Mouse (Mus musculus) B cell, adult 67 days (primary cell): Measurements from ENCODE around the gene BC049715. TPM values are rescaled to one million over a fixed set of nuclear protein-coding genes. Genes with fewer than 3 reads are reported as not detected.

Source experiments
- total RNA-seq, 2 experiments: library from RNA; stranded (reverse); gene quantifications; 4 replicates each; pipeline ENCODE4 v1.2.4; 2023

The BC049715 gene
- 1 to 10 TPM; 2.5 to 4.4 TPM for total RNA-seq

DNA sequence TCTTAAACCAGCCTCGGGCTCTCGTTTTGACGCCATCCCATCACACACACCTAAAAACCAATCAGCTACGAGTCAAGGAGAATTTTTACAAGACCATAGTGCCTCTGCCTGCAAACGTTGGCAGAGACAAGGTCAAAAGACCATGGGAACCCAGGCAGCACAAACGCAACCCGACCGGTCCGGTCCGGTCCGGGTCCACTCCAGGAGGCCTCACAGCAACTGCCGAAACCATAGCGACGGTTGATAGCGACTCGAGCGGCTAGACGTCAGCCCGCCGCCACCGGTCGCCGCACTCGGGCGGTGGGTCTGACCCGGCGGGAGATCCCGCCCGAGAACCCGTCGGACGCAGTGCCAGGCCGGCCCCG is at the start of gene BC049715:
Gene BC049715 (plus strand): TSS at position 111 of the 365 bp plus-strand sequence.

DNA sequence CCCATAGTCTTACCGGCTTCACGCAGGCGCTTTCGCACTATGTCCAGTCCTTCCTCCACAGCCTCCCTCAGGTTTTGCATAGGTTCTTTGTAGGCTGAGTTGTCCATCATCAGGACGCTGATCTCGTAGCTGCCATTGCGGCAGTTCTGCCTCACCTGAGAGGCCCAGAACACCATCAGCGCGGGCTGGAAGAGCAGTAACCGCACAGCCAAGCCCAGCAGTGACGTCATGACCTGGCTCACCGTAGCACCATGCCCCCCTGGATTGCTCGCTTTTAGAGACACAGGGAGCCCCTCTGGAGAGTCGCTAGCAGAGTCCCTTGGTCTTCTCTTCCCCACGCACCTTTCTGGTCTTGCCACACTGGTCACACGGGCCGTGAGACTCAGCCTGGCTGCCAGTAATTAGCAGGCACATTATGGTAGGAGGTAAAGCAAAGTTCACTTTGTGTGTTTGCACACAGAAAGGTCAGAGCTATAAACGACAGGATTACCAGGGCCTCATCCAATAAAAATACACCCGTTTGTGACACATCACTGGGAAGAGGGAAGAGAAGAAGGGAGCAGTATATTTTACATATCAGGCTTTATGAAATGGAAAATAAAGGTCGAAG is 45.9 kb upstream of the BC049715 start, which contains the start of gene Gucy2c:
Gene Gucy2c (minus strand): TSS at position 389 of the 610 bp plus-strand sequence.

DNA sequence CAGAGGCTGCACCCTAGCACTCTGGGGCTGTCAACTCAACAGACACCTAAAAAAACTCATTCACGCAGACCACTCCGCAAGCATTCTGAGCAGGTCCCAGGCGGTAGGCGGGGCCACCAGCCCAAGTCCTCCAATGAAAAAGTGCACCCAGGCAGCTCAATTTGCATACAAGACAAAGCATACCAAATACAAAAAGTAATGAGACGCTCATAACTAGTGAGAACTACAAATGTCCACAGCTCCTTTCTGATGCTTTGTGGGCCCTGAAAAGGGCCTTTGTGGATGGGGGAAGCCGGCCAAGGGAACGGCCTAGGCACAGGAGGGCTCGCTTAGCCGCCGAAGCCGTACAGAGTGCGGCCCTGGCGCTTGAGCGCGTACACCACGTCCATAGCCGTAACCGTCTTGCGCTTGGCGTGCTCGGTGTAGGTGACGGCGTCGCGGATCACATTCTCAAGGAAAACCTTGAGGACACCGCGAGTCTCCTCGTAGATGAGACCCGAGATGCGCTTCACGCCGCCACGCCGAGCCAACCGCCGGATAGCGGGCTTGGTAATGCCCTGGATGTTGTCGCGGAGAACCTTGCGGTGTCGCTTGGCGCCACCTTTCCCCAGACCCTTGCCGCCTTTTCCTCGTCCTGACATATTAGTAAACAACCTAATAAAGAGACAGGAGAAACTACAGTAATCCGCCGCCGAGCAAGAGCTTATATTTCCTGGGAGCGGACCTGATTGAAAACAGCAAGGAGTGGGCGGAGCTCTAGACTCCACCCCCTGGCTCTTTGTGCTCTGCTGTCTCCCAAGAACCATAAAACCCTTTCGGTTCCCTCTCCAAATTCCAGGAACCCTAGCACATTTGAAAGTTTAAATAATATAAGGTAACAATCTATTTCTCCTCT is 23.4 kb upstream of the BC049715 start, which contains the start of gene Hist4h4:
Gene Hist4h4 (minus strand): TSS at position 677 of the 895 bp plus-strand sequence.

DNA sequence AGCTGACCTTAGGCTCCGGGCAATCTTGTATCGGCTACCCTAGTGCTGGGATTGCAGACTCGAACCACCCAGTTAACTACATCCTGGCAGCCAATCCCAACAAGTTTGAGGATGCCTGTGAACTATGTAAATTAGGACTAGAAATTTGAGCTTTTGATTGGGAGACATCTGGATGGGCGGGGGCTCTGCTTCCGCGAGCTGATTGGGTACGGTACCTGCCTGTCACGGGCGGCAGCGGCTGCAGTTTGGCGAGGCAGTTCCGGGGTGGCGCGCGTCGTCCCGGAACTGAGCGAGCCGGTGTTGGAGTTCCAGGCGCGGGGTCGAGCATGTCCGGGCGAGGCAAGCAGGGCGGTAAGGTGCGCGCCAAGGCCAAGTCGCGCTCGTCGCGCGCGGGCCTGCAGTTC is 19.4 kb upstream of the BC049715 start, which contains the start of gene H2afj:
Gene H2afj (plus strand): TSS at position 231 of the 404 bp plus-strand sequence.

DNA sequence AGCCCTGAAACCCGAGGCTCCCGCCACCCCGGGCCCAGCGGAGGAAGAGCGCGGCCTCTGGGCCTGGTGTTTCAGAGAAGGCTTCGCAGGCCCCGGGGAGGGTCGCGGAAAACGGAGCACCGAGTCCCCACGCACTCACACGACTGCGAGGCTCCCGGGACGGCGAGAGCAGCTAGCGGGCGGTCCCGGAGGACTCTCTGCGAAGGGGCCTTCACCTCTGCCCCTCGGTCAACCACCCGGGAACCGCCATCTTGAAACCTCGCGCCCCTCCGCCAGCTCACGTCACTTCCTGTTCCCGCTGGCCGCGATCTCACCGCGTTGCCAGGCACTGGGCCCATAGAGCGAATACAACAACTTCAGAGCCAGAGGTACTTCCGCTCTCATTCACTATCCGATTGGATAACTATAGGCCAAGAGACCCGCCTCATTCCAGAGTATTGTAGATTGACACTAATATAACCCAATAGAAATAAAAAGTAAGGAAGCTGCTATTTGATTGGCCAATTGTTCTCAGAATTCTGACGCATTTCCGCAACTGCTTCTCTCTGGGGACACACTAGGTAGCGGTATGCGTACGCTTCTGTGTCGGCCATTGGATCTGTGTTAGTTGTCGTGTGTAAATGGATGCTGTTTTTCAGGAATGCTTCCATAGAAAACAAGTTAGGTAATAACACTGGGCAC is 595 bp downstream of the BC049715 start, which contains the start of gene Wbp11:
Gene Wbp11 (minus strand): TSS at position 353 of the 681 bp plus-strand sequence.

DNA sequence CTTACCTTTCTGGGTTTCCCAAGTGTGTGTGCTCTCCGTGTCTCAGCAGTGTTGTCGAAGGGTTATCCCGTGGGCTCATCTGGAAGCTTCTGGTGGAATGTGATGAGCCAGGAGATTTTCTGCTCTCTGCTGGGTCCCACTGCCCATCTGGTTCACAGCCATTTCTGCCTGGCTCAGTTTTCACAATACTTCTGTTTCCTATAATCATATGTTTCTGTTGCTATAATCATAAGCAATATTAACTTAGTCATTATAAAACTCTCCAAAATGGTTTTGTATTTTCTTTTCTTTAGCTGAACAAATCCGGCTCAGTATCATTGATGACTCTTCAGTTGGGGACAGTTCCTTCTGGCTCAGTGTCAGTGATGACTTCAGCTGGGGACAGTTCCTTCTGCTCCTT is 7.9 kb downstream of the BC049715 start, which contains the start of gene Smco3:
Gene Smco3 (minus strand): TSS at position 101 of the 400 bp plus-strand sequence.

DNA sequence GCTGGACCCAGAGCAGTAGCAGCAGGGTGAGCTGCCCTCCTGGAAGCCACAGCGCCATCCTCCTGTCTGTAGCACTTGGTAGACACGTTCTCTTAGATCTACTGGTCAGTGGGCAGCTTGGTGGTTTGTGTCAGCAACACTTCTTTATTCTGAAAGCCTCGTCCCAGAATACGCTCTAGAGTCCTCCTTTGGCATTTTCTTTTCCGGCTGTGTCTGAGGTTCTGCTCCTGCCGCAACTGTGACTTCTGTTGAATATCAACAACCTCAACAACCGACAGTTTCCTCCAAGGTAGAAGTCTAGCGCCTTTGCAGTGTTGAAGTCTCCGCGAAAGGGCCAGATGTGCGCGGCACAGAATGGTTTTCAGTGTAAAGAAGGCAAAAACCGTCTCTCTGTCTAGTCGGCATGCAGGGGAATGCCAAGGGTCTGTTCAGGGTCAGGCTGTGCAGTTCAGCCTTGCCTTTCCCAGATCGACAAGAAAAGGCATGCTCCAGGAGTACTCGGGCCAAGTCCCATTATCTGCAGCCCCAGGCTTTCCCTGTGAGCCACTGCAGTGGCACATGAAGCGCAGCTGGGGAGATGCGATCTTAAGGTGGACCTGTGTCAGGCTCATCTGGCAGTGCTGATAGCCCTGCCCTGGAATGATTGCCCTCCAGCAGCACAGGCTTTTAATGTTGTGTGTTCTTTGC is 29.9 kb downstream of the BC049715 start, which contains the start of gene Art4:
Gene Art4 (minus strand): TSS at position 548 of the 687 bp plus-strand sequence.

DNA sequence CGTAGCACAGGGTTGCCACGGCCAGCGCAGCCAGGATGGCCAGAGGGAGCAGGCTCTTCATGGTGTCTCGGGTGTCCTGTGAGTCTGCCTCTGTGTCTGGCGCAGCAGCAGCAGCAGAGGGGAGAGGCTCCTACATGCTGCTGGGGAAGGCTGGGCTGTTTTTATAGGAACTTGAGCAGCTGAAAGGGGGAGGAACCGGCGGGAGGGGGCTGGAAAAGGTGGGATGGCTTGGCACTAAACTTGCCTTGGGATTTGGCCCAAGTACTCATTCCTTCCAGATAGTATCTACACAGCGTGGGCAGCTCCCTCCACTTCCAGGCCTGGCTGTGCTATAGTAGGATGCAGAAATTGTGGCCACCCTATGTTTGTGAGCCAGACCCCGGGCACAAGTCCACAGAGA is 48.2 kb downstream of the BC049715 start, which contains the start of gene Mgp:
Gene Mgp (minus strand): TSS at position 154 of the 400 bp plus-strand sequence.

Other genes with a start within 250 kb of the BC049715 start
- gene Plbd1, start 165.7 kb upstream of the BC049715 start, total RNA-seq = 10 to 100 TPM; 72.2 to 81.9 TPM
- under 1 TPM in 1 of 2 experiments, not detected in 1; 0.18 TPM for gene Gucy2c, start 45.9 kb upstream of the BC049715 start, total RNA-seq
- 10 to 100 TPM; 15.8 to 18.8 TPM for gene Hist4h4, start 23.2 kb upstream of the BC049715 start, total RNA-seq
- gene H2afj, start 19.4 kb upstream of the BC049715 start, total RNA-seq = 10 to 100 TPM; 49.2 to 56.7 TPM
- gene Wbp11, start 607 bp downstream of the BC049715 start, total RNA-seq = 100 to 1,000 TPM; 207 to 229 TPM
- gene Smco3, start 7.8 kb downstream of the BC049715 start, total RNA-seq = not detected
- under 1 TPM; 0.20 to 0.30 TPM for gene Art4, start 30.1 kb downstream of the BC049715 start, total RNA-seq
- not detected for gene Mgp, start 48.2 kb downstream of the BC049715 start, total RNA-seq
- gene Erp27, start 94.6 kb downstream of the BC049715 start, total RNA-seq = 10 to 100 TPM; 12.0 to 20.0 TPM
- gene Pde6h, start 96.2 kb downstream of the BC049715 start, total RNA-seq = not detected
- gene Arhgdib, start 114.3 kb downstream of the BC049715 start, total RNA-seq = 1,000 to 10,000 TPM in 1 of 2 experiments, 100 to 1,000 TPM in 1; 992 to 1,053 TPM